Mouse (Mus musculus) CH12.LX (cell line): ENCODE data around the gene Cmip.

Experiments
- CTCF ChIP-seq, 2 experiments: IDR thresholded peaks in 1 of 2; conservative IDR thresholded peaks in 1 of 2; 2 replicates each; pipeline ENCODE4 v1.5.1; 2011 to 2012; ENCODE audit warnings: low read depth in 2 of 2, low read length in 2 of 2, improper control_type of control experiment in 1 of 2, inconsistent platforms in 1 of 2, mild to moderate bottlenecking in 1 of 2, moderate library complexity in 1 of 2
- KAT2A ChIP-seq: IDR thresholded peaks from 2 replicates; pipeline ENCODE4 v1.6.1; 2012; ENCODE audit warnings: low read length, improper control_type of control experiment, inconsistent platforms; ENCODE audit not compliant: insufficient replicate concordance
- UBTF ChIP-seq: IDR thresholded peaks from 2 replicates; pipeline ENCODE4 v1.6.1; 2012; ENCODE audit warnings: low read depth, mild to moderate bottlenecking, inconsistent platforms, low read length, improper control_type of control experiment, moderate library complexity
- ZMIZ1 ChIP-seq: IDR thresholded peaks from 2 replicates; pipeline ENCODE4 v1.6.1; 2012; ENCODE audit warnings: low read depth, mild to moderate bottlenecking, inconsistent platforms, low read length, improper control_type of control experiment

- TF ChIP-seq KAT2A (no peak), CTCF (conservative IDR thresholded peaks at IDR 0.05 in 1 of 2, IDR thresholded peaks at IDR 0.05 in 1 of 2; ENCODE audit: low read depth in 2 of 2, low read length in 2 of 2) (no peak), UBTF (no peak), ZMIZ1 (no peak)
These were observed 73.0 kb downstream of the Cmip start for GRCm38 (mm10) chr8:117329903-117330302.
